Mouse (Mus musculus): ENCODE results near the gene Ltn1. TPM values are rescaled to one million over a fixed set of nuclear protein-coding genes. Genes with fewer than 3 reads are reported as not detected.

The Ltn1 gene
- polyA plus RNA-seq, 1 experiment from 2014 or later = 10.5 TPM

- Histone ChIP-seq H3K27ac (ENCODE audit: low read length) (no peak overlapping the region), H3K9ac (ENCODE audit: low read depth, low read length) (no peak overlapping the region), H3K4me2 (ENCODE audit: low read depth, low read length) (no peak overlapping the region), H3K36me3 (ENCODE audit: control insufficient read depth, insufficient read depth) (no peaks in the 10 kb centered on the region), H3K9me3 (replicated peaks; ENCODE audit: control insufficient read depth, low read length) (no peaks in the 10 kb centered on the region), H3K27me3 (ENCODE audit: control insufficient read depth, insufficient read depth, low read depth, low read length) (no peaks in the 10 kb centered on the region), H3K4me3 (ENCODE audit: low read depth, low read length) (no peak overlapping the region), H3K4me1 (ENCODE audit: control insufficient read depth, low read depth, low read length) (peaks cover 15% of the 10 kb centered on the region)
- ATAC-seq (ENCODE audit: low read depth) = no peak
Measured at GRCm38 (mm10) chr16:87443245-87443644, 10.8 kb upstream of the Ltn1 start.

- Histone ChIP-seq H3K9me3 (replicated peaks; ENCODE audit: control insufficient read depth, low read length) (no peaks in the 10 kb centered on the region), H3K9ac (ENCODE audit: low read depth, low read length) (no peak overlapping the region), H3K27ac (ENCODE audit: low read length) (no peak overlapping the region), H3K36me3 (ENCODE audit: control insufficient read depth, insufficient read depth) (no peaks in the 10 kb centered on the region), H3K27me3 (ENCODE audit: control insufficient read depth, insufficient read depth, low read depth, low read length) (no peaks in the 10 kb centered on the region), H3K4me3 (ENCODE audit: low read depth, low read length) (no peak overlapping the region), H3K4me2 (ENCODE audit: low read depth, low read length) (no peak overlapping the region), H3K4me1 (ENCODE audit: control insufficient read depth, low read depth, low read length) (peaks cover 15% of the 10 kb centered on the region)
- no peak for ATAC-seq (ENCODE audit: low read depth)
- WGBS (ENCODE audit: insufficient replicate concordance) = 50% methylated on average over 5 of the region's 5 CpGs
Measured at GRCm38 (mm10) chr16:87442291-87442690, 9.9 kb upstream of the Ltn1 start.

GRCm38 (mm10) chr16:87441089-87441488 lies 8.7 kb upstream of the Ltn1 start:
- ATAC-seq (ENCODE audit: low read depth) = no peak
- peak overlapping the region; percentile 66 for H3K4me2 ChIP-seq (ENCODE audit: low read depth, low read length)
- no peaks in the 10 kb centered on the region for H3K36me3 ChIP-seq (ENCODE audit: control insufficient read depth, insufficient read depth)
- H3K27ac ChIP-seq (ENCODE audit: low read length) = peak overlapping the region; percentile 32; the same call in 1 of the 2 replicates
- H3K9me3 ChIP-seq (replicated peaks; ENCODE audit: control insufficient read depth, low read length) = no peaks in the 10 kb centered on the region
- peaks cover 15% of the 10 kb centered on the region for H3K4me1 ChIP-seq (ENCODE audit: control insufficient read depth, low read depth, low read length)
- WGBS (ENCODE audit: insufficient replicate concordance) = 7% methylated on average over 9 of the region's 9 CpGs
- peak overlapping the region; percentile 87 for H3K4me3 ChIP-seq (ENCODE audit: low read depth, low read length)
- H3K27me3 ChIP-seq (ENCODE audit: control insufficient read depth, insufficient read depth, low read depth, low read length) = no peaks in the 10 kb centered on the region
- H3K9ac ChIP-seq (ENCODE audit: low read depth, low read length) = peak overlapping the region; percentile 91

GRCm38 (mm10) chr16:87440184-87440686 lies 7.8 kb upstream of the Ltn1 start, which contains the start of gene Rwdd2b:
Gene Rwdd2b, minus strand, starts transcription at chr16:87440573.
- H3K9ac ChIP-seq (ENCODE audit: low read depth, low read length) = peak within 1 kb of the TSS; percentile 91
- no peaks in the 10 kb centered on the region for H3K27me3 ChIP-seq (ENCODE audit: control insufficient read depth, insufficient read depth, low read depth, low read length)
- peak within 1 kb of the TSS; percentile 87 for H3K27ac ChIP-seq (ENCODE audit: low read length)
- no peaks in the 10 kb centered on the region for H3K36me3 ChIP-seq (ENCODE audit: control insufficient read depth, insufficient read depth)
- H3K4me1 ChIP-seq (ENCODE audit: control insufficient read depth, low read depth, low read length) = peaks cover 15% of the 10 kb centered on the region
- peak within 1 kb of the TSS; percentile 87 for H3K4me3 ChIP-seq (ENCODE audit: low read depth, low read length)
- no peaks in the 10 kb centered on the region for H3K9me3 ChIP-seq (replicated peaks; ENCODE audit: control insufficient read depth, low read length)
- under 1% methylated on average over 38 of the region's 38 CpGs for WGBS (ENCODE audit: insufficient replicate concordance)
- H3K4me2 ChIP-seq (ENCODE audit: low read depth, low read length) = peak within 1 kb of the TSS; percentile 66
- peak; percentile 96 for ATAC-seq (ENCODE audit: low read depth)

GRCm38 (mm10) chr16:87438697-87439096 lies 6.3 kb upstream of the Ltn1 start:
- no peak for ATAC-seq (ENCODE audit: low read depth)
- Histone ChIP-seq H3K9ac (ENCODE audit: low read depth, low read length) (no peak overlapping the region), H3K4me1 (ENCODE audit: control insufficient read depth, low read depth, low read length) (peaks cover 15% of the 10 kb centered on the region), H3K9me3 (replicated peaks; ENCODE audit: control insufficient read depth, low read length) (no peaks in the 10 kb centered on the region), H3K27ac (ENCODE audit: low read length) (no peak overlapping the region), H3K4me3 (ENCODE audit: low read depth, low read length) (no peak overlapping the region), H3K4me2 (ENCODE audit: low read depth, low read length) (no peak overlapping the region), H3K27me3 (ENCODE audit: control insufficient read depth, insufficient read depth, low read depth, low read length) (no peaks in the 10 kb centered on the region), H3K36me3 (ENCODE audit: control insufficient read depth, insufficient read depth) (no peaks in the 10 kb centered on the region)
- WGBS (ENCODE audit: insufficient replicate concordance) = 72% methylated on average over 8 of the region's 8 CpGs

GRCm38 (mm10) chr16:87437096-87437495 lies 4.7 kb upstream of the Ltn1 start:
- 85% methylated on average over 21 of the region's 21 CpGs for WGBS (ENCODE audit: insufficient replicate concordance)
- H3K27me3 ChIP-seq (ENCODE audit: control insufficient read depth, insufficient read depth, low read depth, low read length) = no peaks in the 10 kb centered on the region
- peaks cover 18% of the 10 kb centered on the region for H3K4me1 ChIP-seq (ENCODE audit: control insufficient read depth, low read depth, low read length)
- H3K36me3 ChIP-seq (ENCODE audit: control insufficient read depth, insufficient read depth) = no peaks in the 10 kb centered on the region
- no peak overlapping the region for H3K4me2 ChIP-seq (ENCODE audit: low read depth, low read length)
- H3K9ac ChIP-seq (ENCODE audit: low read depth, low read length) = no peak overlapping the region
- H3K27ac ChIP-seq (ENCODE audit: low read length) = no peak overlapping the region
- no peaks in the 10 kb centered on the region for H3K9me3 ChIP-seq (replicated peaks; ENCODE audit: control insufficient read depth, low read length)
- no peak for ATAC-seq (ENCODE audit: low read depth)
- H3K4me3 ChIP-seq (ENCODE audit: low read depth, low read length) = no peak overlapping the region

- ATAC-seq (ENCODE audit: low read depth) = no peak
- H3K36me3 ChIP-seq (ENCODE audit: control insufficient read depth, insufficient read depth) = no peaks in the 10 kb centered on the region
- H3K27ac ChIP-seq (ENCODE audit: low read length) = no peak overlapping the region
- H3K4me2 ChIP-seq (ENCODE audit: low read depth, low read length) = no peak overlapping the region
- no peaks in the 10 kb centered on the region for H3K27me3 ChIP-seq (ENCODE audit: control insufficient read depth, insufficient read depth, low read depth, low read length)
- H3K4me3 ChIP-seq (ENCODE audit: low read depth, low read length) = no peak overlapping the region
- no peaks in the 10 kb centered on the region for H3K9me3 ChIP-seq (replicated peaks; ENCODE audit: control insufficient read depth, low read length)
- WGBS (ENCODE audit: insufficient replicate concordance) = 72% methylated on average over 13 of the region's 13 CpGs
- peaks cover 9% of the 10 kb centered on the region for H3K4me1 ChIP-seq (ENCODE audit: control insufficient read depth, low read depth, low read length)
- no peak overlapping the region for H3K9ac ChIP-seq (ENCODE audit: low read depth, low read length)
Measured at GRCm38 (mm10) chr16:87435411-87436205, 3.2 kb upstream of the Ltn1 start.

- no peaks in the 10 kb centered on the region for H3K9me3 ChIP-seq (replicated peaks; ENCODE audit: control insufficient read depth, low read length)
- H3K27ac ChIP-seq (ENCODE audit: low read length) = no peak overlapping the region
- WGBS (ENCODE audit: insufficient replicate concordance) = 66% methylated on average over 6 of the region's 6 CpGs
- no peak for ATAC-seq (ENCODE audit: low read depth)
- no peak overlapping the region for H3K4me2 ChIP-seq (ENCODE audit: low read depth, low read length)
- H3K36me3 ChIP-seq (ENCODE audit: control insufficient read depth, insufficient read depth) = no peaks in the 10 kb centered on the region
- H3K9ac ChIP-seq (ENCODE audit: low read depth, low read length) = no peak overlapping the region
- H3K4me1 ChIP-seq (ENCODE audit: control insufficient read depth, low read depth, low read length) = peaks cover 9% of the 10 kb centered on the region
- H3K4me3 ChIP-seq (ENCODE audit: low read depth, low read length) = no peak overlapping the region
- H3K27me3 ChIP-seq (ENCODE audit: control insufficient read depth, insufficient read depth, low read depth, low read length) = no peaks in the 10 kb centered on the region
Measured at GRCm38 (mm10) chr16:87434946-87435345, 2.5 kb upstream of the Ltn1 start.

- 89% methylated on average over 7 of the region's 7 CpGs for WGBS (ENCODE audit: insufficient replicate concordance)
- H3K27me3 ChIP-seq (ENCODE audit: control insufficient read depth, insufficient read depth, low read depth, low read length) = no peaks in the 10 kb centered on the region
- no peak overlapping the region for H3K4me2 ChIP-seq (ENCODE audit: low read depth, low read length)
- no peaks in the 10 kb centered on the region for H3K9me3 ChIP-seq (replicated peaks; ENCODE audit: control insufficient read depth, low read length)
- H3K4me3 ChIP-seq (ENCODE audit: low read depth, low read length) = no peak overlapping the region
- no peak overlapping the region for H3K9ac ChIP-seq (ENCODE audit: low read depth, low read length)
- H3K36me3 ChIP-seq (ENCODE audit: control insufficient read depth, insufficient read depth) = no peaks in the 10 kb centered on the region
- peaks cover 4% of the 10 kb centered on the region for H3K4me1 ChIP-seq (ENCODE audit: control insufficient read depth, low read depth, low read length)
- no peak overlapping the region for H3K27ac ChIP-seq (ENCODE audit: low read length)
- ATAC-seq (ENCODE audit: low read depth) = no peak
Measured at GRCm38 (mm10) chr16:87434266-87434665, 1.9 kb upstream of the Ltn1 start.

Measured in liver, embryonic 16.5 days (tissue).